Mouse (Mus musculus) stomach, postnatal 0 days (tissue): ENCODE results near the gene Ldb3.

Experiments used
- CTCF ChIP-seq: IDR thresholded peaks from 2 replicates; pipeline ENCODE4 v1.5.1; 2016; ENCODE audit warnings: antibody characterized with exemption, low read depth, mild to moderate bottlenecking, moderate library complexity
- EP300 ChIP-seq: optimal IDR thresholded peaks from 2 replicates; pipeline ENCODE3; 2016; ENCODE audit warnings: antibody characterized with exemption

- peak; percentile 60 for TF ChIP-seq CTCF
- TF ChIP-seq EP300, result no peak
These were observed 23.7 kb upstream of the Ldb3 start for GRCm38 (mm10) chr14:34612222-34612621.
